Mouse (Mus musculus) limb, embryonic 10.5 days (tissue): ENCODE data around the gene BC051019. TPM values are rescaled to one million over a fixed set of nuclear protein-coding genes. Genes with fewer than 3 reads are reported as not detected.

Experiments used
- DNase-seq: peaks from one replicate; pipeline ENCODE4 v3.0.0-alpha.2; 2017; ENCODE audit warnings: low spot score
- H3K27ac ChIP-seq: fragments of 300-500 bp; sonication (generic); 2 replicates; pipeline ENCODE4 v1.5.1; 2016; ENCODE audit warnings: mild to moderate bottlenecking
- H3K27me3 ChIP-seq: fragments of 300-500 bp; sonication (generic); 2 replicates; pipeline ENCODE4 v1.6.1; 2016; ENCODE audit warnings: low read depth, mild to moderate bottlenecking; ENCODE audit not compliant: poor library complexity, severe bottlenecking
- H3K36me3 ChIP-seq: fragments of 300-500 bp; sonication (generic); 2 replicates; pipeline ENCODE4 v1.6.1; 2016; ENCODE audit warnings: mild to moderate bottlenecking, moderate library complexity
- H3K4me1 ChIP-seq: fragments of 300-500 bp; sonication (generic); 2 replicates; pipeline ENCODE4 v1.6.1; 2016
- H3K4me3 ChIP-seq: fragments of 300-500 bp; sonication (generic); 2 replicates; pipeline ENCODE4 v1.5.1; 2016; ENCODE audit warnings: mild to moderate bottlenecking, moderate library complexity
- H3K9me3 ChIP-seq: fragments of 300-500 bp; sonication (generic); replicated peaks from 2 replicates; pipeline ENCODE4 v1.6.1; 2016; ENCODE audit warnings: mild to moderate bottlenecking
- WGBS: fragments of 180-500 bp; shearing (Covaris S2); methylation state at CpG from one replicate; pipeline ENCODE4 v1.1.7; 2016; 5-methylcytosine and 5-hydroxymethylcytosine counted together
- polyA plus RNA-seq: library from polyadenylated mRNA; unstranded; fragments of >200 nt; fragmentation: Nextera tagmentation; extraction: Ambion mirVana; gene quantifications from 2 replicates; pipeline ENCODE4 v1.2.1, GENCODE M21; 2016

Gene BC051019
- polyA plus RNA-seq, 1 experiment from 2014 or later, result not detected

DNA sequence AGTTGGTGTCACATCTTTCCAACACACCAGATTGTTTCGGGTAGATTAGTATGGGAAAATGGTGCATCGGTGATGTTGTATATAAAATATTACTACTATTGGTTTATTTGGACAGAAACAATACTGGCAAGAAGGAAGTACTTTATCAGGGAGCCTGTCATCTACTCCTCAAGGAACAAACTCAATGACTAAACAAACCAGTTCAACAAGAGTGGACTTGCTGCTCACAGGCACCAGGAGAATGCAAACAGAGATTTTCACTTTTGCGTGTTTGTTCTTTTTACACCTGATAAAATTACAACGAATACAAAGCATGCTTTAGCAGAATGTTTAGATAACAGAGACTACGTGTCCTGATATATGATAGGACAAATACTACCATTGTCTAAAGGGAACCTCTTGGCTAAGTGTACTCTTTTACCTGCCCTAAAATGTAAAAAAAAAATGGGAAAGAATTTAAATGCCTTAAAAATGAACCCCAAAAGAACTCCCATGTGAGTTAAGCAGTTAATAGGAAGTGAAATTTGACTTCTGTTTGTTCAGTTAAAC, 16.2 kb upstream of the BC051019 start:
- H3K9me3 ChIP-seq, result no peaks in the 10 kb centered on the region
- H3K27me3 ChIP-seq, result no peaks in the 10 kb centered on the region
- DNase-seq, result no peak
- peaks cover 6% of the 10 kb centered on the region; the same call in 1 of the 2 replicates for H3K36me3 ChIP-seq
- WGBS, result 92% methylated on average over 5 of the region's 5 CpGs
- no peaks in the 10 kb centered on the region for H3K4me1 ChIP-seq
- H3K27ac ChIP-seq, result no peak overlapping the region
- no peak overlapping the region for H3K4me3 ChIP-seq

GRCm38 (mm10) chr7:109734806-109735205, 11.2 kb upstream of the BC051019 start:
- Histone ChIP-seq H3K9me3 (no peaks in the 10 kb centered on the region), H3K36me3 (no peaks in the 10 kb centered on the region), H3K27me3 (no peaks in the 10 kb centered on the region), H3K4me1 (peaks cover 6% of the 10 kb centered on the region; the same call in 1 of the 2 replicates), H3K27ac (no peak overlapping the region), H3K4me3 (no peak overlapping the region)
- 96% methylated on average over 4 of the region's 4 CpGs for WGBS
- no peak for DNase-seq

GRCm38 (mm10) chr7:109731626-109732025, 8.0 kb upstream of the BC051019 start, which contains the start of gene Ascl3:
Ascl3 (minus strand) TSS chr7:109731726.
- no peak for DNase-seq
- WGBS, result 88% methylated on average over 5 of the region's 5 CpGs

GRCm38 (mm10) chr7:109723114-109723513, 536 bp downstream of the BC051019 start:
- DNase-seq, result no peak
- Histone ChIP-seq H3K36me3 (no peaks in the 10 kb centered on the region), H3K27ac (no peak overlapping the region), H3K9me3 (no peaks in the 10 kb centered on the region), H3K4me1 (no peaks in the 10 kb centered on the region), H3K4me3 (no peak overlapping the region), H3K27me3 (no peaks in the 10 kb centered on the region)
- WGBS, result 99% methylated on average over 8 of the region's 8 CpGs

More at GRCm38 (mm10) chr7:109731626-109732025, 8.0 kb upstream of the BC051019 start, which contains the start of gene Ascl3:
- Histone ChIP-seq H3K27me3 (no peaks in the 10 kb centered on the region), H3K27ac (no peak within 1 kb of the TSS), H3K36me3 (no peaks in the 10 kb centered on the region), H3K9me3 (no peaks in the 10 kb centered on the region), H3K4me3 (no peak within 1 kb of the TSS), H3K4me1 (peaks cover 6% of the 10 kb centered on the region; the same call in 1 of the 2 replicates)

- no peaks in the 10 kb centered on the region for H3K4me1 ChIP-seq
- H3K27me3 ChIP-seq, result no peaks in the 10 kb centered on the region
- no peak overlapping the region for H3K4me3 ChIP-seq
- H3K9me3 ChIP-seq, result no peaks in the 10 kb centered on the region
- no peaks in the 10 kb centered on the region for H3K36me3 ChIP-seq
- no peak overlapping the region for H3K27ac ChIP-seq
- WGBS, result 92% methylated on average over 2 of the region's 2 CpGs
- no peak for DNase-seq
Measured at GRCm38 (mm10) chr7:109722618-109723017, 1.0 kb downstream of the BC051019 start.

DNA sequence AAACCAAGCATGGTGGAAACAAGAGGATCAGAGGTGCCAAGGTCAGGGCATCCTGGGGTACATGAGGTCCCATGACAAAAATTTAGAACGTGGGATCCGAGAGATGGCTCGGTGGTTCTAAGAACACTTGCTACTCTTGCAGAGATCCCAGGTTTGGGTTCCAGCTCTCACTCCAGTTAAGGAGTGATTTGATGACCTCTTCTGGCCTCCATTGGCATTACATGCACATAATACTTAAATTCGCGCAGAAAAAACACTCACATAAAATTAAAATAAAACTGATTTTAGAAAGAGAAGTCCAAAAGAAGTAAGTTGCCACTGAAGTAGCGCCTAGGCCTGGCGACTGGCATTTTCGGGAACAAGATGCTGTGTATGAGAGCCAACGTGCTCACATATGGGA, 4.4 kb downstream of the BC051019 start:
- DNase-seq, result no peak
- WGBS, result 65% methylated on average over 9 of the region's 9 CpGs
- no peaks in the 10 kb centered on the region for H3K9me3 ChIP-seq
- H3K36me3 ChIP-seq, result no peaks in the 10 kb centered on the region
- H3K27ac ChIP-seq, result no peak overlapping the region
- no peaks in the 10 kb centered on the region for H3K4me1 ChIP-seq
- H3K27me3 ChIP-seq, result no peaks in the 10 kb centered on the region
- no peak overlapping the region for H3K4me3 ChIP-seq

DNA sequence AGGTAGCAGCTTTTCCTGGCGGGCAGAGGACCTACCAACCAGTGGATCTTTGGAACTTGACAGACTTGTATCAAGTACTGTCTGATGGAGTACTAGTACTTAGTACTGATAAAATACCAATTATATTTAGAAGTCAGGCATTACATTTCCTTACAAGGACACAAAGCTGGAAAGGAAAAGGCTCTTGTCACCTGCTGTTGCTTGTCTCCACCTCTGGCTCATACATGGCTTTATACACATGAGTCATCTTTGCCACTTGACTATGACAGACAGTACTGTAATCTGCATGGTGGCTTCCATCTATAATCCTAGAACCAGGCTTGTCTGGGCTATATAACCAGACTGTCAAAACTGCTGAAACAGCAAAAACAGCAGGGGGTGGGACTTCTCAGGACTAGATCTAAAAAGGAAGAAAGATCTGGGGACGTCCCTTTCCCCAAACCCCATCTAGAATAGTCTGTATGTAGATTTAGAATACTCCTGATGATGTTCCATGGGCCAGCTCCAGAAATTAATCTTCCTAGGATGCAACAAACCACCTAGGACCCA, 10.1 kb downstream of the BC051019 start:
- no peak for DNase-seq
- Histone ChIP-seq H3K36me3 (peaks cover 46% of the 10 kb centered on the region), H3K4me1 (no peaks in the 10 kb centered on the region), H3K27me3 (no peaks in the 10 kb centered on the region), H3K27ac (no peak overlapping the region), H3K4me3 (no peak overlapping the region), H3K9me3 (no peaks in the 10 kb centered on the region)
- 90% methylated on average over 2 of the region's 2 CpGs for WGBS

GRCm38 (mm10) chr7:109712198-109712597, 11.5 kb downstream of the BC051019 start:
- H3K36me3 ChIP-seq, result peaks cover 59% of the 10 kb centered on the region

DNA sequence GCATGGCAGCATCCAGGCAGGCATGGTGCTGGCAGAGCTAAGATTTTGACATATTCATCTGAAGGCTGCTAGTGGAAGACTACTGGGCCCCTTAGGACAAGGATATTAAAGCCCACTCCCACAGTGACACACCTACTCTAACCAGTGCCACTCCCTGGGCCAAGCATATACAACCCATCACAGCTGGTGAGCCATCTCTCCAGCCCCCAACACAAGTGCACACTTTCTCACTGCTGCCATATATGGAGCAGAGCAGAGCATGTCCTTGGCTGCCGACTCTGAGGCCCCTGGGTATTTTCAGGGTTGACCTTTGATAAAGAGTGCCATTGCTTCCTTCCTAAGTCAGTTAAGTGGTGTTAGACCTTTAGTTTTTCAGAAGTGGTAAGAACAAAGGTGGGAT, 13.6 kb downstream of the BC051019 start:
- Histone ChIP-seq H3K36me3 (peaks cover 59% of the 10 kb centered on the region), H3K9me3 (no peaks in the 10 kb centered on the region), H3K4me3 (no peak overlapping the region), H3K4me1 (no peaks in the 10 kb centered on the region), H3K27me3 (no peaks in the 10 kb centered on the region), H3K27ac (no peak overlapping the region)
- WGBS, result 88% methylated on average over 1 of the region's 1 CpGs
- no peak for DNase-seq

More at GRCm38 (mm10) chr7:109712198-109712597, 11.5 kb downstream of the BC051019 start:
- 90% methylated on average over 7 of the region's 7 CpGs for WGBS
- no peak overlapping the region for H3K27ac ChIP-seq
- H3K4me3 ChIP-seq, result no peak overlapping the region
- H3K9me3 ChIP-seq, result no peaks in the 10 kb centered on the region
- H3K4me1 ChIP-seq, result no peaks in the 10 kb centered on the region
- H3K27me3 ChIP-seq, result no peaks in the 10 kb centered on the region
- no peak for DNase-seq

- Histone ChIP-seq H3K36me3 (peaks cover 59% of the 10 kb centered on the region), H3K27me3 (no peaks in the 10 kb centered on the region), H3K4me3 (no peak overlapping the region), H3K9me3 (no peaks in the 10 kb centered on the region), H3K27ac (no peak overlapping the region), H3K4me1 (peaks cover 3% of the 10 kb centered on the region; the same call in 1 of the 2 replicates)
- WGBS, result 72% methylated on average over 3 of the region's 3 CpGs
- no peak for DNase-seq
Measured at GRCm38 (mm10) chr7:109708961-109709382, 14.7 kb downstream of the BC051019 start.

DNA sequence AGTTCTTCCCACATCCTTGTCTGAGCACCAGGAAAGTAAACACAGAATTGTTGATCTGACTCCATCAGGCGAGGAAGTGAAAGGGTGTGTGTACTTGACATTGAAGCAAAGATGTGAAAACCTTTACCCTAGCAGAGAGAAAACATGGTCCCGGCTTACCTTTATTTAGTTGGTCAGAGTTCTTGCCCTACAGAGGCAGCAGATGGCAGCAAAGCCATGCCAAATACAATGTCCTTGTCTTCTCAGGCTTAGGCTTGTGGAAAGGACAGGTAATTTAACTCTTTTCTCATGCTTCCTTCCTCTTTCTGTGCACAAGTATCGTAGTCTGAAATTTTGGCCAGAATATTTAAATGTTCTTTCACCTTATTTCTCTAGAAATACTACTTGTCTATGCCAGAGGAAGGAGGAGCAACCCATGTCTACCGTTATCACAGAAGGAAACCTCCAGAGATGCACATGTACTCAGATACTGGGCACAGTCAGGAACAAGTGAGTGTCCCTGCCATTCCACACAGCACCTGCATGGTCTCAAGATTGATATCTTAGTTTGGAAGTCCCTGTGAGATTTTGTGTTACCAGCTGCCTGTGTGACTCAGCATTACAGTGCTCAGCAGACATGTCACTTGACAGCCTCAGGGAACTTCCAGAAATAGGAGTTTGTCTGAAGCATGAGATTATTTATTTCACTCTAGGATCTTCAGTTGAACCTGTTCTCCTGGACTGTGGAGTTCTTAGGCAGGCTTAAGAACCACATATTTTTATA, 16.4 kb downstream of the BC051019 start:
- DNase-seq, result peak; percentile 43
- Histone ChIP-seq H3K4me3 (no peak overlapping the region), H3K27ac (no peak overlapping the region), H3K27me3 (0 out of 2 replicates have a peak, but pooled peaks cover 6% of the 10 kb centered on the region), H3K9me3 (no peaks in the 10 kb centered on the region), H3K36me3 (peaks cover 47% of the 10 kb centered on the region), H3K4me1 (peaks cover 14% of the 10 kb centered on the region; the same call in 1 of the 2 replicates)
- WGBS, result 59% methylated on average over 4 of the region's 4 CpGs

DNA sequence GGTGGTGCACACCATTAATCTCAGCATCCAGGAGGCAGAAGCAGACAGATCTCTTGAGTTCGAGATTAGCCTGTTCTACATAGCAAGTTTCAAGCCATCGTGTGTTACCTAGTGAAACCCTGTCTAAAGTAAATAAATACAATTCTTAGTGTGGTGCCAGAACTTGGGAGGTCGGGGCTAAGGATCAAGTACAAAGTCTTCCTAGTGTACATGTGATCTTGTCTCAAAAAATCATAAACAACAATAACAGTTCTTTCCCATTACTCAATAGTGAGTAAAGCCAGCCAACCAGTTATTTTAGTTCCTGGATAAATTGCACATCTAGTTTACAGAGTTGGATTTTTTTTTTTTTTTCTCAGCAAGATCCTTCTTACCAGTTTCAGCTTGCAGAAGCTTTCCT, 19.2 kb downstream of the BC051019 start:
- Histone ChIP-seq H3K27ac (peak overlapping the region; percentile 93; the same call in 1 of the 2 replicates), H3K9me3 (no peaks in the 10 kb centered on the region), H3K36me3 (peaks cover 20% of the 10 kb centered on the region), H3K27me3 (0 out of 2 replicates have a peak, but pooled peaks cover 6% of the 10 kb centered on the region), H3K4me1 (peaks cover 14% of the 10 kb centered on the region; the same call in 1 of the 2 replicates), H3K4me3 (peak overlapping the region; percentile 76)
- 74% methylated on average over 3 of the region's 3 CpGs for WGBS
- DNase-seq, result no peak

GRCm38 (mm10) chr7:109704016-109704377, 19.7 kb downstream of the BC051019 start:
- H3K9me3 ChIP-seq, result no peaks in the 10 kb centered on the region
- no peak for DNase-seq
- H3K36me3 ChIP-seq, result peaks cover 17% of the 10 kb centered on the region
- WGBS, result 3% methylated on average over 17 of the region's 17 CpGs
- 0 out of 2 replicates have a peak, but pooled peaks cover 6% of the 10 kb centered on the region for H3K27me3 ChIP-seq
- peak overlapping the region; percentile 76 for H3K4me3 ChIP-seq
- peak overlapping the region; percentile 93 for H3K27ac ChIP-seq
- peaks cover 14% of the 10 kb centered on the region; the same call in 1 of the 2 replicates for H3K4me1 ChIP-seq
